Mouse (Mus musculus): Measurements from ENCODE around the gene Asb16.
A peak's percentile ranks its signal among the peaks of the same experiment; 100 is the strongest.
"Not testable (repeated sequence)": the region's sequence is repeated elsewhere in the genome, so short reads cannot be mapped to it uniquely, and the experiment has no call there.

Asb16 gene

GRCm38 (mm10) chr11:102244926-102245449 lies 23.6 kb upstream of the Asb16 start:
- peak; percentile 46 for DNase-seq

GRCm38 (mm10) chr11:102245581-102246272 lies 22.8 kb upstream of the Asb16 start:
- no peak for DNase-seq

GRCm38 (mm10) chr11:102246273-102246635 lies 22.3 kb upstream of the Asb16 start:
- DNase-seq: no peak

DNA sequence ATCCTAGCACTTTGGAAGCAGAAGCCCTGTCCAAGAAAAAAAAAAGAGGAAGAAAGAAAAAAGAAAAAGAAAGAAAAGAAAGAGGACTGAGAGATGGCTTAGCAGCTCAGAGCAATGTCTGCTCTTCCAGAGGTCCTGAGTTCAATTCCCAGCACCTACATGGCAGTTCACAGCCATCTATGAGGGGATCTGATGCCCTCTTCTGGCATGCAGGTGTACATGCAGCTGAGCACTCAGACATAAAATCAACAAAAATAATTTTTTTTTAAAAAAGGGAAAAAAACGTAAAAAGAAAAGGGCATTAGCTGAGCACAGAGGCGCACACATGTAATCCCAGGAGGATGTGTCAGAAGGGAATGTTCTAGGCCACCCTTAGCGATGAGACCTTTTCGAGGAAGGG lies 21.7 kb upstream of the Asb16 start:
- DNase-seq: no peak

GRCm38 (mm10) chr11:102248630-102249230 lies 19.8 kb upstream of the Asb16 start, which contains the start of gene BC030867:
Gene BC030867 (plus strand): TSS chr11:102248882.
- peak; percentile 90 for DNase-seq

DNA sequence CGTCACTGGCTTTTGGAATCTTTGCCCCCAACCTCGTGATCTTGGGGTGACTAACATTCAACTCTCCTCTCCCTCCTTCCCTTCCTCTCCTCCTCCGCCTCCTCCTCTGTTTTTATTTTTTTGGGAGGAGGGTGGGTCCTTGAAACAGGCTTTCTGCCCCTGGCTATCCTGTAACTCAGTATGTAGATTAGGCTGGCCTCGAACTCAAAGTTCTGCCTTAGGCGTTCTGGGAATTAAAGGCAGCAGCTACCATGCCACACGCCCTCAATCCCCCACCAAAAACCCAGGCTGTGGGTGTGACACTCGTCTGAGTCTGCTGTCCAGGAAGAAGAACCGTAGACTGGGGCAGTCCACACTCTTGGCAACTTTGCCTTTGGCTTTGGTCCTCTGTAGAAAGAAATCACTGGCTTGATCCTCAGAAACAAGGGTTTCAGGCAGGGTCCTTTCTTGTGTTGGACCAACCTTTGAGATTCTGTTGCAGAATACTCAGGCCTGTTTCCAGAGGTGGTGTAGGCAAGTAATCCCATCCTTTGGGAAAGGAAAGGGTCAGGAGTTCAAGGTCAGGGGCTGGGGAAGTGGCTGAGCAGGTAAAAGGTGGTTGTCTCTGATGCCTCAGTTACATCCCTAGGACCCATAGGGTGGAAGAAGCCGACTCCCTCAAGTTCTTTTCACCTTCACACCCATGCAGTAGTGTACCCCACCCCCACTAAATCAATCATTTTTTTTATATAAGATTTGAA lies 19.0 kb upstream of the Asb16 start:
- no peak for DNase-seq

GRCm38 (mm10) chr11:102257514-102257913 lies 11.0 kb upstream of the Asb16 start:
- DNase-seq: no peak

DNA sequence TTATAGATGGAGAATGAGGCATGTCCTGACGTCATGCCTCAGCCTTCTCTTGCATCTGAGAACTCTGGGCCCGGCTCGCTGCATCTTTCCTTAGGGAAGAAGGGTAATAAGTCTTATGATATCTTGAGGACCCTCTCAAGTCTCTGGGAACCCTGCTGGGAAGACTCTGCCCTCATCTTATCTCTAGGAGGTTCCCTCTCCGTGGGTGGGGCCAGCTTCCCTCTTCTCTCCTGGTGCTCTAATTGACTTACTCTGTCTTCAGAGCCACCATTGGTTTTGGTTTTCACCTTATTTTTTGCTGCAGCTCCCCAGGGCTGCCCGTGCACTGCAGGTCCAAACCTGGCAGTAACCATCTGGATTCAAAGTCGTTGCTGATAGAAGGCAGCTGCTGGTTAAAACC lies 10.4 kb upstream of the Asb16 start:
- DNase-seq: no peak

GRCm38 (mm10) chr11:102258521-102258920 lies 10.0 kb upstream of the Asb16 start:
- DNase-seq: no peak

GRCm38 (mm10) chr11:102263211-102263610 lies 5.3 kb upstream of the Asb16 start:
- DNase-seq: no peak

GRCm38 (mm10) chr11:102265816-102266215 lies 2.7 kb upstream of the Asb16 start:
- peak; percentile 40 for DNase-seq

DNA sequence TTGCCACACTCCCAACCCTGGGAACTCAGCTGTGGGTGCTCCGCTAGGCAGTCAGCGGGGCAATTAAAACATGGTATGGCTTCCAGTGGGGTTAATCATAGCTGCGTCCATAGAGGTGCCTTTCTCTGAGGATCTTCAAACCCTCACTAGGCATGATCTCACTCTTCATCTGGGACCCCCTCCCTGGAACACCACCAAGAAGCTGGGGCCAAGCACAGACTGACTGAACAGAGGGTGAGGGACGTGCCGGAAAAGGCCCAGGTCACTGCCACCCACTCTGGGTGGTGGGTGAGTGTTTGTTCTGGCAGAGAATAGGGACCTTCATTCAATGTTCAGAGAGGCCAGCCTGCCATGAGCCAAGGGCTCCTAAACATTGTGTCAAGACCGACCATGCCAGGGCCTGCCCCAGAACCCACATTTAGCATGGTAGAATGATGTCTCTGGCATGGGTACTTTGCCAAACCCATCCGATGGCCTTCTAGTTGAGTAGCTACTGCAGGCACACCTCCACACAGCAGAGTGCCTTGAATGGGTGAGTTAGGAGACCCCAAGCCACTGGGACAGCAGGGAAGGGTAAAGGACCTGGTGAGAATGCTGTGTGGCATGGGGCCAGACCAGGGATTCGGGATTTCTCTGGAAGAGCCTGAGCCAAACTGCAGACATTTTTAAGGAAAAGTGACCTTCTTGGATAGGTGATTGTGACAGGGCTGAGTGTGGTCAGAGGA lies 1.8 kb upstream of the Asb16 start:
- no peak for DNase-seq

DNA sequence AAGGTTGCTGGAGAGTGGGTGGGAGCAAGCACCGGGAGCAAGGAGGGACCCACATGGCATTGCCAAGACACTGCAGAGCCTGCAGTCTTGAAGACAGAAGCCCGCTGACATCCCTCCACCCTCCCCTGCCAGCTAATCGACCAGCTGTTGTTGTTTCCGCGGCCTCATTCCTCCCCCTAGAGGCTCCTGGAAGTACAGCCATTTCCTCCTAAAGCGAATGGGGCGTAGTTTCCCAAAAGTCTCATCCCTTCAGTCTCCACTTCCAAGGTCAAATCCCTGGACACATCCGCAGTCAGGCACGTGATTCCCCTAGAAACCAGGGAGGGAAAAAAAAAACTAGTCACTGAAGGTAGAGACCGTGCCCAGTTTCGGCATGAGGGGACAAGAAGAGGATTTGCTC lies 1.1 kb upstream of the Asb16 start:
- DNase-seq: peak; percentile 68

DNA sequence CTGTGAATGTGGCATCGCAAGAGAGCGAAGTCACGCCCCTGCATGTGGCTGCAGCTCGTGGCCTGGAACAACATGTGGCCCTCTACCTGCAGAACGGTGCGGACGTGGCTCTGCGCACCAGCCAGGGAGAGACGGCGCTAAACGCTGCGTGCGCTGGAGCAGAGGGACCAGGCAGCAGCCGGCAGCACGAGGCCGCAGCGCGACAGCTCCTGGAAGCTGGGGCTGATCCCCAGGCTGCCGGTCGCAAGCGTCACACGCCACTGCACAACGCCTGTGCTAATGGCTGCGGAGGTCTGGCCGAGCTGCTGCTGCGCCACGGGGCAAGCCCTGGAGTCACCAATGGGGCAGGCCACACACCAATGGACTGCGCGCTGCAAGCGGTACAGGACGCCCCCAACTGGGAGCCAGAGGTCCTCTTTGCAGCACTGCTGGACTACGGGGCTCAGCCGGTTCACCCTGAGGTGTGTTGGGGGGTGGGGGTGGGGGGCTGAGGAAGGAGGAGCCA lies 7.9 kb downstream of the Asb16 start:
- no peak for DNase-seq

DNA sequence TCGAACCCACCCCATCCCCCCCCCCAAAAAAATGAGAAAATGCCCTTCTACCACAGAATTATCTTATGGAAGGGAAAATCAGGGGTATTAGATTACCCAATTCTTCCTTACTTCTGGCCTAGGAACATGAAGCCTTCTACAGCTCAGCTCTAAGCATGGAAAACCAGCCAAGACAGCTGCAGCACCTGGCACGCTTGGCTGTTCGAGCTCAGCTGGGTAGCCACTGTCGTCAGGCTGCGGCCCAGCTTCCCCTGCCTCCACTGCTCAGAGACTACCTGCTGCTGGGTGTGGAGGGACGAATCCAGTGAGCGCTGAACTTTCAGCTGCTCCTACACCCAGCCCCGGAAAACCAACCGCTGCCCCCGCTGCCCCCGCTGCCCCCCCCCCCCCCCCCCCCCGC lies 9.2 kb downstream of the Asb16 start:
- no peak for DNase-seq

DNA sequence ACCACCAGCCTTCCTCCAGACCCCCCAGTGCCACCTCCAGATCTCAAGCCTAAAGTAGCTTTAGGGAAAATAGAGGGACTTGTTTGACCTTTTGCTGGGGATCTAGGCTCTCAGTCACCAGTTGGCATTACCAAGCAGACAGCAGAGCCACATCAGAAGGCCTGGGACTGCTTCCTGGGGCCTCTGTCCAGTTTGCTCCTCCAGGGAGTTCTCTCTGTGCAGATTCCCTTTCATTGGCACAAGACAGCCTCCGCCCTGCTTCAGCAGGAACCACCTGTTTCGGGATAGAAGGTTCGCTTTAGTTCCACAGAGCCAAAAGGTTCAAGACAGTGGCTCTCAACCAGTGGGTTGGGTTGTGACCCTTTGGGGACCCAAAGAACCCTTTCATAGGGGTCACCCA lies 11.1 kb downstream of the Asb16 start:
- DNase-seq: no peak

GRCm38 (mm10) chr11:102280267-102280666 lies 11.7 kb downstream of the Asb16 start:
- not testable (repeated sequence) for DNase-seq

DNA sequence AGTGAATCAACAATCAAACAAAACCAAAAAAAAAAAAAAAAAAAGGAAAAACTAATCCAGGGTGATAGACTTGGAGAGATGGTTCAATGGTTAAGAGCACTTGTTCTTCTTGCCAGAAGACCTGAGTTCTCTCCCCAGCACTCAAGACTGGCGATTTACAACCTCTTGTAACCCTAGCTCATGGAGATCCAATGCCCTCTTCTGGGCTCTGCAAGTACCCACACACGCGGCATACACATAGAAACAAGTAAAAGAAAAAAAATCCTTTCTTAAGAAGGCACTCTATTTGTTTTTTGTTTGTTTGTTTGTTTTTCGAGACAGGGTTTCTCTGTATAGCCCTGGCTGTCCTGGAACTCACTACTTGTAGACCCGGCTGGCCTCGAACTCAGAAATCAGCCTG lies 15.4 kb downstream of the Asb16 start:
- DNase-seq: no peak

DNA sequence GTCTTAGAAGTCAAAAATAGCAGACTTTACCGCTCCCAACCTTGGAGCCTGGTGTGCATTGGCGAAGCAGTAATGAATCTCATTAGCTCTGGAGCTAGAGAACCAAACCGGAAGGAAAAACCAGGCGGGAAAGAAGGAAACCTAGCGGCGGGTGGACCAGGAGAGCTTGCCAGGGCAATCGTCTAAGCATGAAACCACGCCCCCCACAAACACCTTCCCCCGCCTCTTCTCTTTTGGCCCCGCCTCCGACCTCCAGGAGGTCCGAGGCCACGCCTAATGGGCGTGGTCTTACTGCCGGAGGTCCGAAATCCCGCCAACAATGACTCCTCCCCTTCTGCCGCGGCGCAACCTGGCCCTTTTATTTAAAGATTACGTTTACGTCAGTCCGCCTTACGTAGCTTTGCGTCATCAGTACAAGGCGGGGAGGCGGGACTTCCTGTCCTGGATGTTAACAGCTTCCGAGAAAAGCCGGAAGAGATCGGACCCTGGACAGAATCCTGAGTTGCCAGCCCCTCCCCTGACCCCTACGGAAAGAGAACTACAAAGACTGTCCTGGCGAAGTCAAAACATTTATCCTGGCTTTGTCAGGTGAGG lies 16.1 kb downstream of the Asb16 start, which contains the start of gene Tmub2:
Gene Tmub2, plus strand, starts transcription at position 431 of the 594 bp plus-strand sequence.
- peak; percentile 95 for DNase-seq

GRCm38 (mm10) chr11:102285095-102285834 lies 16.7 kb downstream of the Asb16 start:
- no peak for DNase-seq

- DNase-seq: no peak
These were observed 18.9 kb downstream of the Asb16 start for GRCm38 (mm10) chr11:102287485-102287884.

Data from cerebellum, adult 11 months (tissue).